Mouse (Mus musculus): Measurements from ENCODE around the gene Cherp.

Cherp gene

GRCm38 (mm10) chr8:72474826-72475546 lies at the start of gene Cherp:
Cherp (minus strand) TSS chr8:72475226.
- DNase-seq (ENCODE audit: low spot score in 2 of 2): peak; percentile 95 to 97

GRCm38 (mm10) chr8:72521888-72522287 lies 46.9 kb upstream of the Cherp start:
- DNase-seq (ENCODE audit: low spot score in 2 of 2): no peak

- no peak for DNase-seq (ENCODE audit: low spot score in 2 of 2)
Observed at GRCm38 (mm10) chr8:72517421-72517988, 42.5 kb upstream of the Cherp start.

GRCm38 (mm10) chr8:72513158-72513557 lies 38.1 kb upstream of the Cherp start:
- DNase-seq (ENCODE audit: low spot score in 2 of 2): no peak

- DNase-seq (ENCODE audit: low spot score in 2 of 2): no peak
Observed at GRCm38 (mm10) chr8:72512648-72513047, 37.6 kb upstream of the Cherp start.

GRCm38 (mm10) chr8:72507505-72507904 lies 32.5 kb upstream of the Cherp start:
- DNase-seq (ENCODE audit: low spot score in 2 of 2): no peak

- no peak for DNase-seq (ENCODE audit: low spot score in 2 of 2)
Observed at GRCm38 (mm10) chr8:72504637-72505314, 29.8 kb upstream of the Cherp start.

- no peak for DNase-seq (ENCODE audit: low spot score in 2 of 2)
Observed at GRCm38 (mm10) chr8:72504137-72504536, 29.1 kb upstream of the Cherp start.

- no peak for DNase-seq (ENCODE audit: low spot score in 2 of 2)
Observed at GRCm38 (mm10) chr8:72500521-72500931, 25.5 kb upstream of the Cherp start.

GRCm38 (mm10) chr8:72499521-72500284 lies 24.7 kb upstream of the Cherp start:
- no peak for DNase-seq (ENCODE audit: low spot score in 2 of 2)

- DNase-seq (ENCODE audit: low spot score in 2 of 2): no peak
Observed at GRCm38 (mm10) chr8:72498527-72498926, 23.5 kb upstream of the Cherp start.

- DNase-seq (ENCODE audit: low spot score in 2 of 2): no peak
Observed at GRCm38 (mm10) chr8:72497911-72498310, 22.9 kb upstream of the Cherp start.

- no peak for DNase-seq (ENCODE audit: low spot score in 2 of 2)
Observed at GRCm38 (mm10) chr8:72496217-72496616, 21.2 kb upstream of the Cherp start.

GRCm38 (mm10) chr8:72495411-72496111 lies 20.5 kb upstream of the Cherp start:
- no peak for DNase-seq (ENCODE audit: low spot score in 2 of 2)

- no peak for DNase-seq (ENCODE audit: low spot score in 2 of 2)
Observed at GRCm38 (mm10) chr8:72493381-72493780, 18.4 kb upstream of the Cherp start.

- peak; percentile 99 for DNase-seq (ENCODE audit: low spot score in 2 of 2)
Observed at GRCm38 (mm10) chr8:72492622-72493081, 17.6 kb upstream of the Cherp start.

GRCm38 (mm10) chr8:72491680-72492621 lies 16.9 kb upstream of the Cherp start, which contains the start of gene Slc35e1:
Slc35e1 (minus strand) TSS chr8:72492614.
- DNase-seq (ENCODE audit: low spot score in 2 of 2): peak in 1 of 2 experiments; percentile 42

GRCm38 (mm10) chr8:72491017-72491416 lies 16.0 kb upstream of the Cherp start:
- no peak for DNase-seq (ENCODE audit: low spot score in 2 of 2)

GRCm38 (mm10) chr8:72487014-72487413 lies 12.0 kb upstream of the Cherp start:
- no peak for DNase-seq (ENCODE audit: low spot score in 2 of 2)
